Mouse (Mus musculus) liver, adult 2 months (tissue): Measurements from ENCODE around the gene Adat2.
A peak's percentile ranks its signal among the peaks of the same experiment; 100 is the strongest.

Experiments
- CTCF ChIP-seq: fragments of 200-500 bp; IDR thresholded peaks from 2 replicates; pipeline ENCODE4 v1.5.1; 2011; ENCODE audit warnings: low read depth, low read length, control low read depth
- POLR2A ChIP-seq: fragments of 200-500 bp; IDR thresholded peaks from 2 replicates; pipeline ENCODE4 v1.6.1; 2011; ENCODE audit warnings: low read length, control low read depth; ENCODE audit not compliant: insufficient read depth; ENCODE audit errors: extremely low read depth

GRCm38 (mm10) chr10:13564364-13565079 lies 11.8 kb downstream of the Adat2 start:
- TF ChIP-seq POLR2A (no peak), CTCF (peak; percentile 91)
